Mouse (Mus musculus): Measurements from ENCODE around the gene Crx.
"Not testable (repeated sequence)": the region's sequence is repeated elsewhere in the genome, so short reads cannot be mapped to it uniquely, and the experiment has no call there.

Crx gene

GRCm38 (mm10) chr7:15879756-15880155 is at the start of gene Crx:
Crx (minus strand) TSS chr7:15879968.
- in situ Hi-C loops (cut with MseI, MboI) = no loop called here

DNA sequence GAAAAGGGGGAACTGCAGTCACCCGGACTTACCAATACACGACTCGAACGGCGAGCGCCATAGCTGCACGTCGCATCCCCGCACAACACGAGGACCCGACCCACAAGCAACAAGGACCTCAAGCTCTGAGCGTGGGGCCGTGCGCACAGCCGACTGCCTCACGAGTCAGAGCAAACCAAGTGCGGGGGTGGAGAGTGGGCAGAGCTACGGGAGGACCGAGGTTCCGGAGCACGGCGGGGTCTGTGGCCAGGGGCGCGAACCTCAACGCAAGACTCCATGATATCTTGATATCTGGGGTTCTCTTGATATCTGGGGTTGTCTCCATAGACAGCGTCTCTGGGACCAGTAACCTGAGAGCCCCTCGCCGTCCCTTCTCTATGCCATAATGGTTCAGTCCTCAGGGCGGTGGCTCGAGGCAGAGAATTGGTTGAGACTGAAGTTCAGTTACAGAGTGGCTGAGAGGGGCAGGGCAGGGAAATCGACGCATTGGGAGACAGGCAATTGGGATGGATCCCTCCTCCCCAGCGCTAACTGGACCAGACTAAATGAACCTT is 42.5 kb upstream of the Crx start, which contains the start of gene Selenow:
Gene Selenow (minus strand): TSS at position 183 of the 554 bp plus-strand sequence.
- in situ Hi-C loops (cut with MseI, MboI) = no loop called here

DNA sequence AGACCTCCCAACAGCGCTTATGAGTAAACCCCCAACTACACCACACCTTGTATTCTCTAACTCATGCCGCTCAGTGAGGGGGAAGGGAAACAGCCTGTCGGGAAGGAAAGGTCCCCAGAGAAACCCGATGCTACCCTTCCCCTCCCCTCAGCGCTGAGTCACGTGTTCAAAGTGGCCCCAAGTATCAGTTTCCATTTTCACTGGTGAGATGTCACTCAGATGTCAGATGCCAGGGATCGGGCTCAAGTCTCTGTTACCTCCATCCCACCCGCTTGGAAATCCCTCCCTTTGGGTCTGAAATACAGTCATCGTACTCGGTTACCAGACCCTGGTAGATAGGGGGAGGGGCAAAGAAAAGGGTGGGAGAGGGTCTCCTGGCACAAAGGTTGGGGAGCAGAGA is 42.0 kb upstream of the Crx start:
- in situ Hi-C loops (cut with MseI, MboI) = no loop called here

GRCm38 (mm10) chr7:15920645-15921190 is 41.0 kb upstream of the Crx start:
- in situ Hi-C loops (cut with MseI, MboI) = no loop called here

- in situ Hi-C loops (cut with MseI, MboI) = no loop called here
These were observed 40.2 kb upstream of the Crx start for GRCm38 (mm10) chr7:15919947-15920346.

GRCm38 (mm10) chr7:15918371-15918770 is 38.6 kb upstream of the Crx start:
- in situ Hi-C loops (cut with MseI, MboI) = no loop called here

GRCm38 (mm10) chr7:15916996-15917395 is 37.2 kb upstream of the Crx start:
- in situ Hi-C loops (cut with MseI, MboI) = no loop called here

- in situ Hi-C loops (cut with MseI, MboI) = no loop called here
These were observed 36.5 kb upstream of the Crx start for GRCm38 (mm10) chr7:15916134-15916723.

DNA sequence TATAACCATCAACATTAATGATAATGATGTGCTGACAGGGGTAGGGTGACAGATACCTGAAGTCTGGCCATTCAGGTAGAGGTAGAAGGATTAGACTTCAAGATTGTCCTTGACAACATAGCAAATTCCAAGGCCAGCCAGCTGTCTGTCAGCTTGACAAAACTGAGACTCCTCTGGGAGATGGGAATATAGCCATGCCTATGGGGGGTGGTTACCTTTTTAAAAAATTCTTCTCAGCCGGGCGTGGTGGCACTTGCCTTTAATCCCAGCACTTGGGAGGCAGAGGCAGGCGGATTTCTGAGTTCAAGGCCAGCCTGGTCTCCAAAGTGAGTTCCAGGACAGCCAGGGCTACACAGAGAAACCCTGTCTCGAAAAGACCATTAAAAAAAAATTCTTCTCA is 35.9 kb upstream of the Crx start:
- in situ Hi-C loops (cut with MseI, MboI) = not testable (repeated sequence)

DNA sequence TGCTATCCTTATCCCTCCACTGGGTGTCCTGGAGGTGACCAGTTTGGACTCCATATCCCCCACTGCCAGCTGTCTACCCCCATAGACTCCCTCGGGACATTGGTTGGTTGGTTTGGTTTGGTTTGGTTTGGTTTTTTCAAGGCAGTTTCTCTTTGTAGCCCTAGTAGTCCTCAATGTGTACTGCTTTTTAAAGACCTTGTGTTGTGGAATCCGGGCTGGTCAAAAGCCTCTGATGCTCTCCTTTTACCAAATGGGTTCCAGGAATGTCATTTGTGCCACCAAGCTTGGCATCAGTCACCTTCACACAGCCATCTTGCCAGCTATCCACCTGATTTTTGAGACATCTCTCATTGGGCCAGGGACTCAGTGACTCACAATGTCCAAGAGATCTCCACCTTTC is 35.0 kb upstream of the Crx start:
- in situ Hi-C loops (cut with MseI, MboI) = no loop called here

GRCm38 (mm10) chr7:15914252-15914651 is 34.5 kb upstream of the Crx start:
- in situ Hi-C loops (cut with MseI, MboI) = no loop called here

DNA sequence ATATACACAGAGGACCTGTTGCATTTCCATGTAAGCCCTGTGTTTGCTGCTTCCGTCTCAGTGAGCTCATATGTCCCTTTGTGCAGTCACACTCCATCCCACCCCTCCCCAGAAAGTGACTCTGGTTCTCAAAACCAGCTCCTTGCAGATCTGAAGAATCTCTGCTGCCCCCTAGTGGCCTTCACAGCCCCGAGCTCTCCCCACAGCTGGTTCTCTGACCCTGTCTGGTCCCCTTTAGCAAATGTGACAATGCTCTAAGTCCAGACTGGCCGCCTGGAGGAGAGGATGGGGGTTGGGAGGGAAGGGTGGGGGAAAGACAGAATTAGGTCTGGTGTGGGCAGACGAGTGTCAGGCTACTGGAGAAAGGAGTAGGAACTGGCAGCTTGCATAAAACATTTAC is 32.4 kb upstream of the Crx start:
- in situ Hi-C loops (cut with MseI, MboI) = no loop called here

GRCm38 (mm10) chr7:15910521-15910920 is 30.8 kb upstream of the Crx start:
- in situ Hi-C loops (cut with MseI, MboI) = no loop called here

DNA sequence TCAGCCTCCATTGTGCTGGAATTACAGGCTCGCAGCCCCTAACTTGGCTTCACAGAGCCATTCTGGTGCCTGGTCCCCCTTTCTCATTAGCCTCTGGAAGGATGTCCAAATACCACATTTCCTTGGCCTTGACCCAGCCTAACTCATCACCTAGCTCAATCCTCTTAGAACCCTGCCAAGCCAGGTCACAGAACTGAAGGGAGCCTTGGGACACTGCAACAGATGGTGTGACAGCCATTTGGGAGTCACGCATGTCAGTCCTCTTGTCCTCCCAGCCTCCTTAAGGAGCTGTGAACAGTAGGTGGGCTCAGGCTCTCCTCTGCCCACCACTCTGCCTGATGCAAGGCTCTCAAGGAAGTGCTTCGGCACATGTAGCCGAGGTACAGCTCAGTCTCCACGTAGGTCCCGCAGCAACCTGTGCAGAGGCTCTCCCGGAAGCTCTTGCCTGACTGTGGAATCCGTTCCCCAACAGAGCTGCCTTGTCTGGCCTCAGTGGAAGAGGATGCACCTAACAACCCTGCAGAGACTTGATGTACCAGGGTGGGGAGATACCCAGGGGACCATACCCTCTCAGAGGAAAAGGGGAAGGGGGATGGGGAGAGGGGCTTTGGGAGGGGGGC is 28.3 kb upstream of the Crx start:
- in situ Hi-C loops (cut with MseI, MboI) = no loop called here

GRCm38 (mm10) chr7:15906602-15907001 is 26.8 kb upstream of the Crx start:
- in situ Hi-C loops (cut with MseI, MboI) = no loop called here

- in situ Hi-C loops (cut with MseI, MboI) = no loop called here
These were observed 26.1 kb upstream of the Crx start for GRCm38 (mm10) chr7:15905861-15906260.

DNA sequence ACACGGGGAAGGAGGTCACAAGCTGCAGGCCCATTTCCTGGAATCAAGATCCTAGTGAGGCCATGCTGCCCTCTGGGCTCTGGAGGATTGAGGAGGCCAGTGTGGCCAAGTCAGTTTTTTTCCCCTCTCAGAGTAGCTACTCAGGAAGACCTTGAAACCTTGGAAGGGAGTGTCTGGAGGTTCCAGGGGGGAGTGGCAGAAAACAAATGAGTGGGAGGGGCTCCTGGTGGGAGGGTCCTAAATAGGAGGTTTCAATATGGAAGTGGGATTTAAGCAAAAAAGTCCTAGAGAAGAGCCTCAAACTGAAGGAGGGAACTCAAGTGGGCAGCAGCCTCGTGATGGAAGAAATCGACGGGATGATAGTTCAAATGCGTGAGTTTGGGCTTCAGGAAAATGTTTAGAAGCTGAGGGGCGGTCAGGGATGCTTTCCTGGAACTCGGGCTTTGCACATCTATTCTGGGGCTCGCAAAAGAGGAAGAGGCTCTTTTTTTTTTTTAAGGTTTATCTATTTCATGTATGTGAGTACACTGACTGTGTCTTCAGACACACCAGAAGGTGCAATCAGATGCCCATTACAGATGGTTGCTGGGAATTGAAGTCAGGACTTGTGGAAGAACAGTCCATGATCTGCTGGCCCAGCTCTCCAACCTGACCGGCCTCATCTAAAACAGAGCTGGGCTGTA is 21.7 kb upstream of the Crx start:
- in situ Hi-C loops (cut with MseI, MboI) = no loop called here

DNA sequence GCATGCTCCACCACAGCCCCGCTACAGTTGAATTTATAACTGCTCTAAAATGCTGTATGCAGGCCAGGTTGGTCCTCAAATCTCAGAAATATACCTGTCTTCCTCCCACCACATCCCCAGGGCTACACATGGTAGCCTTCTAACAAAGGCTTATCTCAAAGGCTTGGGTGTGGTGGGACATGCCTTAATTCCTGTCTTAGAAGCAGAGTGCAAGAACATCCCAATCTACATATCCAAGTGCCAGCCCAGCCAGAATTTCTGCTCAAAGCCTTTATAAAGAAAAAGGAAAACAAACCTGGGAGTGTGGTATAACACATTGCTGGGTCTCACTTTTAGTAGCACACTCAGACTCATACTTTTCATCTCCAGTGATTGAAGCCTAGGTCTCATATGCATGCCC is 14.5 kb upstream of the Crx start:
- in situ Hi-C loops (cut with MseI, MboI) = no loop called here

GRCm38 (mm10) chr7:15884127-15884526 is 4.4 kb upstream of the Crx start:
- in situ Hi-C loops (cut with MseI, MboI) = no loop called here

DNA sequence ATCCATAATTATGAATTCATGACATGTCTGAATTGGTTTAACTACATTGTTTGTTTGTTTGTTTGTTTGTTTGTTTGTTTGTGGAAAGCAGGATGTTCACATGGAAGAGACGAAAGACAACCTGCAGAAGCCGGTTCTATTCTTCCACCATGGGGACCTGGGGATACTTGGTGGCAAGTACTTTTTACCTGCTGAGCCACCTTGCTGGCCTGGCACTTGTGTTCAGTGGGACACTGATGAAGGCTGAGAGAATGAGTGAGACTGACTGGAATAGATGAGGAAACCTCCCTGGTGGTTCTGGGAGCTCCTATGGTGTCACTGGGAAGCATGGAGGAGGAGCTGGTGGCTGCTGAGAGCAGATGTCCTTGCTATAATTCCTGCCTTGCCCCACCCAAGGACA is 2.5 kb upstream of the Crx start, which contains the start of gene Crxos:
Gene Crxos (plus strand): TSS at position 301 of the 400 bp plus-strand sequence.
- in situ Hi-C loops (cut with MseI, MboI) = no loop called here

- in situ Hi-C loops (cut with MseI, MboI) = no loop called here
These were observed 2.1 kb upstream of the Crx start for GRCm38 (mm10) chr7:15881831-15882230.

DNA sequence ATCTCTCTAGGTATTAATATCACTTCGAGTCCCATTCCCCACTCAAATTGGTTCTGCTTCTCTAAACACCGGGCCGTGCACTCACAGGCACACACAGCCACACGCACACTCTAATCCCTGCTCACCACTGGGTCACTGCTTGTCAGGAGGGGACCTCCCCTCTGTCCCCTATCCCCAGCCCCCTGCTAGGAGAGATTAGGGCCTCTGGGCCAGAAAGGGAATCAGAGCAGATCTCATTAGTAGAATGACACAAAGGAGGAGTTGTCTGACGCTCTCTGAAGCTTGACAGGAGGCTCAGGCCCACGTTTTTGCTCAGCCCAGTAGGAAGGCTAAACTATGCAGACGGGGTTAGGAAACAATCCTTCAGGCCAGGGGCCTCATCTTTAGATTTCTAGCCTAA is 1.6 kb upstream of the Crx start:
- in situ Hi-C loops (cut with MseI, MboI) = no loop called here

Measured in mouse trophoblast stem cell (cell line).